Mouse (Mus musculus) kidney, adult 9 months (tissue): ENCODE results near the gene Pigx.

ENCODE experiments used
- DNase-seq: peaks from one replicate; pipeline ENCODE4 v3.0.0; 2022

Pigx gene

DNA sequence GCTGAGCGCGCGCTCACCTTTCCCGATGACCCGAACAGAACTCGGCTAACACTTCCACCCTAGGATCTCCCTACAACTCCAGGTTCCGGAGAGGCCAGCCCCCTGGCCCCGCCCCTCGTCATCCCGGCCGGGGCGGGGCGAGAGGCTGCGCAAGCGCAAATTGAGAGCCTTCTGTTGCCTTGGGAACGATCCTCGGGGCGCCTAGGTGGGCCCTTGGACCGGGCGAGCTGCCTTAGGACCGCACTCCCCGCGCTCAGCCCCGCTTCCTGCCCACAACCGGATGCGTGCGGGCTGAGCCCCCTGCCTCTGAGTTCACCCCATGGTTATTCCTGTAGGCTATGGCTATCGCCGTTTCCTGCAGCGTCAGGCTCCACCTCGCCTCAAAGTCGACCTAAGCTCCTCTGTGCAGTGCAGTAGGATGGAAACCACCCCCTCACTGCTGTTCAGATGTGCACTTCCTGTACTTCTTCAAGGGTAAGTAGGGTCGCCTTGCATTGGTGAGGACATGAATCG, at the start of gene Pigx, which contains the start of gene Cep19:
Pigx (minus strand) TSS at position 103 of the 513 bp plus-strand sequence.
Cep19 (plus strand) TSS at position 163 of the 513 bp plus-strand sequence.
- peak; percentile 96 for DNase-seq

DNA sequence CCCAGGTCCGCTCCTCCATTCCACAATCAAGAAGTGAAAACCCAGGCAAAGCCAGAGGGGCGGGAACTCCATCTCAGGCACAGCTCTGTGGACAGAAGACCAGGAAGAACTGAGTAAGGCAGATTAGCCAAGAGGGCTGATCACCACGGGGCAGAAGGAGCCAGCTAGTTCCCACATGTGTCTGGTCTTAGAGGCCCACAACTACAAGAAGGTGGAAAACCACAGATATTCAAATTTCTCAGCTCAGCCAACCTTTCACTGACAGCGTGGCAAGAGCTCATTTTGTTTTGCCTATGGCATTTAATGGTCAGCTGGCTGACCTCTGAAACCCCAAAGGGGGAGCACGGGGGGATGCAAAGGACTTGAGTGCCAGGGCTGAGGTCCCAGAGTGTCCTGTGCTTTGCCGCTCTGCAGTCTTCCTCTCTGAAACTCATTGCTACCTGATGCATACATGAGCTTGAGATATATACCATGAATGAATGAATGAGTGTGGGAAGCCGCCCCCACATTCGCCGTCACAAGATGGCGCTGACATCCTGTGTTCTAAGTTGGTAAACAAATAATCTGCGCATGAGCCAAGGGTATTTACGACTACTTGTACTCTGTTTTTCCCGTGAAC, 48.2 kb upstream of the Pigx start:
- peak; percentile 37 for DNase-seq

DNA sequence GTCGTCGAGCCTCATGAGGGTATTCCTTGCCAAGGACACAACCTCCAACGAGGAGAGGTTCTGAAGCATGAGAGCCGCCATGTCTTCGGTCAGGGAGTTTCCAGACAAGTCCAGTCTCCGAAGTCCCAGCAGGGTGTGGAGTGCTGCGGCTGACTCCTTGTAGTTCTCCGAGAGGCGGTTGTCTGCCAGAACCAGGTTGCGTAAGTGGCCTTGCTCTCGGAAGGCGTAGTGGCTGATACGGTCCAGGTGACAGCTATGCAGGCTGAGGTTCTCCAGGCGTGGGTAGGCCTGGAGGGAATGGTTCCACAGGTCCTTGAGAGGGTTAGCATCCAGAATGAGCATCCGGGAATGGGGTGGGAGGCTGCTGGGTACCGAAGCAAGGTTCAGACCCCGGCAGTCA, 45.1 kb upstream of the Pigx start:
- no peak for DNase-seq

DNA sequence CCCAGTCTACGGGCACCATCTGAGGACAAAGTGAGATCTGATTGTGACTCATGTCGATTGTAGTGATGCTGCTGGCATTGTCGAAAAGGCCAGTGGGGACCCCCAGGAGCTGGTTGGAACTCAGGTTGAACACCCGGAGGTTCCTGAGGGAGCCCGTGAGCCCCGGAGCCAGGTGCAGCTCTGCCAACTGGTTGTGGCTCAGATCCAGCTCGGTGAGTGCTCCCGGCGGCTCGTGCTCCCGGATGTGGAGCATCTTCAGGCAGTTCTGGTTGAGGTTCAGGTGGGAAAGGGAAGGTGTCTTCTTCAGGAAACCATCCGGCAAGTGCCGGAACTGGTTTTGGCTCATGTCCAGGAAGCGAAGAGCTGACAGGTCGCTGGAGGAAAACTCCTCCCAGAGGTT, 44.2 kb upstream of the Pigx start:
- no peak for DNase-seq

DNA sequence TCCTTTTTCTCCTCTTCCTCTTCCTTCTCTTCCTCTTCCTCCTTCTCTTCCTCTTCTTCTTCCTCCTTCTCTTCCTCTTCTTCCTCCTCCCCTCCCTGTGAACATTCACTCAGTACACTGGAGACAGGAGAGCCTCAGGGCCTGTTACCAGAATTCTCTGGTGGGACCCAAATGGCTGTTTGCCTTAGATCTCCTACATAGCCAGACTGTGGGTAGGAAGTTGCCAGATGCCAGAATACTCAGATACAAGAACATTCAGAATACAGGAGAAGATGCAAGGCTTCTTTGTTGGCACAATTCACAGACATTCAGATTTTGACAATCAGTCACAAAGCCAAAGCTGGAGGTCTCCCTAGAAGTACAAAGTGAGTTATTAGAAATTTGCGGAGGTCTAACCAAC, 39.4 kb upstream of the Pigx start:
- no peak for DNase-seq

- DNase-seq = no peak
Measured at GRCm38 (mm10) chr16:32135842-32136357, 36.4 kb upstream of the Pigx start.

GRCm38 (mm10) chr16:32133148-32133547, 33.6 kb upstream of the Pigx start:
- no peak for DNase-seq

GRCm38 (mm10) chr16:32130190-32130826, 30.8 kb upstream of the Pigx start:
- DNase-seq = peak; percentile 53

GRCm38 (mm10) chr16:32129449-32130189, 30.1 kb upstream of the Pigx start:
- no peak for DNase-seq

GRCm38 (mm10) chr16:32127046-32127445, 27.5 kb upstream of the Pigx start:
- no peak for DNase-seq

GRCm38 (mm10) chr16:32125364-32125763, 25.8 kb upstream of the Pigx start:
- no peak for DNase-seq

DNA sequence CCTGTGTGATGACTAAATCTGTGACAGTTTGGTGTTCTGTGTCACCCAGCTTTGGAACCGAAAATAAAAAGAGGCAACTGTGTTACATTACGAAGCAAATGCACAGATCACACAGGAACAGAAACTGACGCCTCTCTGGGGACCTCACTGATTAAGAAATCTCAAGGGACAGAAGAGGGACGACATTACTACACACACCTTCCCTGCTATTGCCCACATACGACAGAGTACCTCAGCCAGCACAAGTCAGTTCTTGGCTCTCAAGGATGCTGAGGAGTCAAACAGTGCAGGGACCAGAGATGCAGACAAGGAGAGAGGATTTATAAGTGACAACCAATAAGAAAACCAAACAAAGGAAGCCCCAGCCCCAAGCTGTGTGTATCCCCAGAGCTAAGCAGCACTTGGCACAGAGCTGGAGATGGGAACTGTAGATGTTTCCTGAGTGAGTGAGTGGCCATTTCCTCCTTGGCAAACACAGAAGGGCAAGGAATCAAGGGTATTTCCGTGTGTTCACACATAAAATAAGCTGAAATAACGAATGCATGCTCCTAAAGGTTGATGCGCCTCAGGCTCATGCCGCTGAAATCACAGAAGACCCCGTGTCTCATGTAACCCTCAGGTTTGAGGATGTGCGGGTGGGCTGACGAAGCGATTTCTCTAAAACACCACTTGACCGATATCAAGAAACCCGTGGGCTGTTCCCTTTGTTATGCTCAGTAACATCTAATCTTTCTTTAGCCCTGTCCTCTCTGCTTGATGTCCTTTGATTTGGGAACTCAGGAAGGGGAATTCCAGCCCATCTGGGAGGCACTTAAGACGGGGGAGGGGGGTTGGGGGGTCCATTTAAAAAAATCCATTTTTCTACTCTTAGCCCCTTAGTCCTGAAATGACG, 25.1 kb upstream of the Pigx start:
- DNase-seq = peak; percentile 49

- no peak for DNase-seq
Measured at GRCm38 (mm10) chr16:32124020-32124419, 24.5 kb upstream of the Pigx start.

DNA sequence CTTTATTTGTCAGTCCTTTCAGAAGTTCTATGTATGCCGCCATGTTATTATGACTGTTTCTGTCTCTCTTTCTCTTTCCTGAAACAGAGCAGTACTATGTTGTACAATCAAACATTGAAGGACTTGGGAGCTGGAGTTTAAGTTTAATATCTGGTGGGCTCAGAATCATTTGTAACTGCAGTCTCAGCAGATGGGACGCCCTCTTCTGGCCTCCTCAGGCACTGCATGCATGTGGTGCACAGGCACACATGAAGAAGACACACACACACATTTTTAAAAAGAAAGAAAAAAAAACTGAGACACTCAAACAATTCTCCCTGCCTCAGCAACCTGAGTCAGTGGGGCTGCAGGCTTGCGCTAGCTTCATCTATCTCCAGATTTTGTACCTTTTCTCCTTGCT, 20.9 kb upstream of the Pigx start:
- no peak for DNase-seq

GRCm38 (mm10) chr16:32116186-32116585, 16.6 kb upstream of the Pigx start:
- no peak for DNase-seq

GRCm38 (mm10) chr16:32115781-32116180, 16.2 kb upstream of the Pigx start:
- DNase-seq = no peak

GRCm38 (mm10) chr16:32114968-32115695, 15.6 kb upstream of the Pigx start:
- peak; percentile 87 for DNase-seq

- no peak for DNase-seq
Measured at GRCm38 (mm10) chr16:32114406-32114805, 14.9 kb upstream of the Pigx start.

- DNase-seq = peak; percentile 58
Measured at GRCm38 (mm10) chr16:32113541-32114218, 14.1 kb upstream of the Pigx start.

GRCm38 (mm10) chr16:32110951-32111699, 11.6 kb upstream of the Pigx start:
- peak; percentile 24 for DNase-seq
